Mouse (Mus musculus): Measurements from ENCODE around the gene Lcn9. TPM values are rescaled to one million over a fixed set of nuclear protein-coding genes. Genes with fewer than 3 reads are reported as not detected.

Gene Lcn9
- polyA plus RNA-seq, 1 experiment from 2014 or later, result not detected

GRCm38 (mm10) chr2:25781957-25782356 lies 41.0 kb upstream of the Lcn9 start, which contains the start of gene Gm13539:
Gene Gm13539 (plus strand): TSS chr2:25782257.
- H3K27me3 ChIP-seq (replicated peaks; ENCODE audit: insufficient read depth, low read length), result no peaks in the 10 kb centered on the region
- no peak within 1 kb of the TSS for H3K4me3 ChIP-seq (ENCODE audit: low read depth, low read length)
- no peaks in the 10 kb centered on the region for H3K9me3 ChIP-seq (ENCODE audit: low read length)
- ATAC-seq (no peak), DNase-seq (ENCODE audit: low spot score) (no peak)
- H3K27ac ChIP-seq (ENCODE audit: low read length), result no peak within 1 kb of the TSS
- no peaks in the 10 kb centered on the region for H3K36me3 ChIP-seq (ENCODE audit: insufficient read depth, low read length)
- no peaks in the 10 kb centered on the region for H3K4me1 ChIP-seq (ENCODE audit: insufficient read depth, low read depth, low read length)
- WGBS, result 79% methylated on average over 3 of the region's 3 CpGs
- no peak within 1 kb of the TSS for H3K4me2 ChIP-seq (replicated peaks; ENCODE audit: low read depth, low read length)
- no peak within 1 kb of the TSS for H3K9ac ChIP-seq (replicated peaks; ENCODE audit: low read depth)
- TF ChIP-seq EP300 (IDR thresholded peaks at IDR 0.05) (no peak), CTCF (IDR thresholded peaks at IDR 0.05) (no peak)

GRCm38 (mm10) chr2:25785573-25786322 lies 37.2 kb upstream of the Lcn9 start:
- 51% methylated on average over 5 of the region's 5 CpGs for WGBS
- ATAC-seq (peak; percentile 86), DNase-seq (ENCODE audit: low spot score) (peak; percentile 77)
- H3K36me3 ChIP-seq (ENCODE audit: insufficient read depth, low read length), result no peaks in the 10 kb centered on the region
- TF ChIP-seq EP300 (IDR thresholded peaks at IDR 0.05) (0 out of 2 replicates have a peak, but pooled peaks have one; percentile 37), CTCF (IDR thresholded peaks at IDR 0.05) (no peak)
- H3K27ac ChIP-seq (ENCODE audit: low read length), result no peak overlapping the region
- H3K4me2 ChIP-seq (replicated peaks; ENCODE audit: low read depth, low read length), result no peak overlapping the region
- H3K9me3 ChIP-seq (ENCODE audit: low read length), result no peaks in the 10 kb centered on the region
- H3K27me3 ChIP-seq (replicated peaks; ENCODE audit: insufficient read depth, low read length), result no peaks in the 10 kb centered on the region
- no peaks in the 10 kb centered on the region for H3K4me1 ChIP-seq (ENCODE audit: insufficient read depth, low read depth, low read length)
- no peak overlapping the region for H3K9ac ChIP-seq (replicated peaks; ENCODE audit: low read depth)
- H3K4me3 ChIP-seq (ENCODE audit: low read depth, low read length), result no peak overlapping the region

- Histone ChIP-seq H3K9ac (replicated peaks; ENCODE audit: low read depth) (no peak overlapping the region), H3K4me1 (ENCODE audit: insufficient read depth, low read depth, low read length) (no peaks in the 10 kb centered on the region), H3K9me3 (ENCODE audit: low read length) (no peaks in the 10 kb centered on the region), H3K4me2 (replicated peaks; ENCODE audit: low read depth, low read length) (no peak overlapping the region), H3K27me3 (replicated peaks; ENCODE audit: insufficient read depth, low read length) (no peaks in the 10 kb centered on the region), H3K36me3 (ENCODE audit: insufficient read depth, low read length) (no peaks in the 10 kb centered on the region), H3K27ac (ENCODE audit: low read length) (no peak overlapping the region), H3K4me3 (ENCODE audit: low read depth, low read length) (no peak overlapping the region)
- TF ChIP-seq EP300 (IDR thresholded peaks at IDR 0.05), result no peak
- TF ChIP-seq CTCF (IDR thresholded peaks at IDR 0.05), result no peak
- 73% methylated on average over 3 of the region's 3 CpGs for WGBS
- ATAC-seq (no peak), DNase-seq (ENCODE audit: low spot score) (no peak)
These were observed 33.9 kb upstream of the Lcn9 start for GRCm38 (mm10) chr2:25789092-25789491.

DNA sequence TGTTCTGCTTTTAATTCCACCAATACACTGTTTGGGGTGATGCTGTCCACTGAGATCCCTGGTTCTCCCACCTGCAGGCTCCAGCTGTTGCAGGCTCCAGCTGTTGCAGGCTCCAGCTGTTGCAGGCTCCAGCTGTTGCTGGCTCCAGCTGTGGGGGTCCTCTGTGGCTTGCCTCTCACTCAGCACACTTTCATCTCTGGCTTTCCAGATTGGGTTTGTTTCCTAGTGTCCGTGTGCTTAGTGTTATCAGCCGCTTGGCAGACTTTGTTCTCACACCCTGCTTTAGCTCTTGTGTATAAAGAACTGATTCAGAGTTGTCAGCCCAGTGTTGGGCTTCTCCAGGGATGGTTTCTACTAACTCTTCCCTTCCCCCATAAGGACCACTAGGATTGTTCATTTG lies 25.3 kb upstream of the Lcn9 start:
- no peak for DNase-seq (ENCODE audit: low spot score)
- Histone ChIP-seq H3K4me1 (ENCODE audit: insufficient read depth, low read depth, low read length) (no peaks in the 10 kb centered on the region), H3K36me3 (ENCODE audit: insufficient read depth, low read length) (no peaks in the 10 kb centered on the region)

DNA sequence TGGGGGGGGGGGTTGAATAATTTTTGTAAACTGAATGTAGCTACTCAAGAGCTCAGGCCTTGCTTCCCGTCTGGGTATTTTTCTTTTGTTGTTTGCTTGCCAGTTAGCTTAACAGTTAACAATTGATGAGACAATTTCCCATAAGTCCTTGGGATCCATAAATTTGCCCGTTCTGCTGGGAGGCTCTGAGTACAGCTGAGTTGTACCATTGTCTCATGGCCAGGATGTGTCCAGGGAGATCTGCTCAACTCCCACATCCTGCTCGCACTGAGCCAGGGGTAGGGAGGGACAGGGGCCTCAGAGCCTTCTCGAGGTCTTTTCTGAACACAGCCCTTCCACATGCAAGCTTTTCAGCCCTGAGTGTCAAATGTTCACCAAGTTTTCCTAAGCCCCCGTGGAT lies 24.9 kb upstream of the Lcn9 start:
- Histone ChIP-seq H3K9ac (replicated peaks; ENCODE audit: low read depth) (no peak overlapping the region), H3K36me3 (ENCODE audit: insufficient read depth, low read length) (no peaks in the 10 kb centered on the region), H3K4me3 (ENCODE audit: low read depth, low read length) (no peak overlapping the region), H3K27me3 (replicated peaks; ENCODE audit: insufficient read depth, low read length) (no peaks in the 10 kb centered on the region), H3K27ac (ENCODE audit: low read length) (no peak overlapping the region), H3K4me1 (ENCODE audit: insufficient read depth, low read depth, low read length) (no peaks in the 10 kb centered on the region), H3K9me3 (ENCODE audit: low read length) (no peaks in the 10 kb centered on the region), H3K4me2 (replicated peaks; ENCODE audit: low read depth, low read length) (no peak overlapping the region)
- TF ChIP-seq CTCF (IDR thresholded peaks at IDR 0.05) (no peak), EP300 (IDR thresholded peaks at IDR 0.05) (no peak)
- ATAC-seq (no peak), DNase-seq (ENCODE audit: low spot score) (no peak)
- WGBS, result 41% methylated on average over 5 of the region's 5 CpGs

More for the DNA sequence above, 25.3 kb upstream of the Lcn9 start:
- whole genome bisulfite sequencing, result 21% methylated on average over 2 of the region's 2 CpGs
- TF ChIP-seq CTCF (IDR thresholded peaks at IDR 0.05) (no peak), EP300 (IDR thresholded peaks at IDR 0.05) (no peak)
- no peak overlapping the region for H3K4me2 ChIP-seq (replicated peaks; ENCODE audit: low read depth, low read length)
- H3K9me3 ChIP-seq (ENCODE audit: low read length), result no peaks in the 10 kb centered on the region
- H3K27ac ChIP-seq (ENCODE audit: low read length), result no peak overlapping the region
- no peak for ATAC-seq
- no peak overlapping the region for H3K4me3 ChIP-seq (ENCODE audit: low read depth, low read length)
- no peak overlapping the region for H3K9ac ChIP-seq (replicated peaks; ENCODE audit: low read depth)
- H3K27me3 ChIP-seq (replicated peaks; ENCODE audit: insufficient read depth, low read length), result no peaks in the 10 kb centered on the region

- Histone ChIP-seq H3K27ac (ENCODE audit: low read length) (no peak overlapping the region), H3K4me2 (replicated peaks; ENCODE audit: low read depth, low read length) (no peak overlapping the region), H3K9me3 (ENCODE audit: low read length) (no peaks in the 10 kb centered on the region), H3K4me1 (ENCODE audit: insufficient read depth, low read depth, low read length) (no peaks in the 10 kb centered on the region), H3K36me3 (ENCODE audit: insufficient read depth, low read length) (no peaks in the 10 kb centered on the region), H3K4me3 (ENCODE audit: low read depth, low read length) (no peak overlapping the region), H3K9ac (replicated peaks; ENCODE audit: low read depth) (no peak overlapping the region), H3K27me3 (replicated peaks; ENCODE audit: insufficient read depth, low read length) (no peaks in the 10 kb centered on the region)
- no peak for DNase-seq (ENCODE audit: low spot score)
- no peak for ATAC-seq
- WGBS, result 53% methylated on average over 2 of the region's 2 CpGs
- no peak for TF ChIP-seq CTCF (IDR thresholded peaks at IDR 0.05)
- TF ChIP-seq EP300 (IDR thresholded peaks at IDR 0.05), result no peak
These were observed 11.2 kb upstream of the Lcn9 start for GRCm38 (mm10) chr2:25811711-25812110.

All from lung, postnatal 0 days (tissue).